Mouse (Mus musculus) heart, postnatal 14 days (tissue): ENCODE data around the gene Ttll8. TPM values are rescaled to one million over a fixed set of nuclear protein-coding genes. Genes with fewer than 3 reads are reported as not detected.

Experiments
- DNase-seq, 2 experiments: peaks; one replicate each; pipeline ENCODE4 v3.0.0; 2021 to 2022
- intact Hi-C: fragments of 180-260 bp; cut with DNase I; formaldehyde crosslinking; loops from one replicate; pipeline ENCODE4 v1.15.1; 2025
- total RNA-seq, 2 experiments: library from RNA; stranded (reverse); gene quantifications; 2 replicates each; pipeline ENCODE4 v1.2.3; 2021

Gene Ttll8
- total RNA-seq, 2 experiments from 2014 or later: not detected

DNA sequence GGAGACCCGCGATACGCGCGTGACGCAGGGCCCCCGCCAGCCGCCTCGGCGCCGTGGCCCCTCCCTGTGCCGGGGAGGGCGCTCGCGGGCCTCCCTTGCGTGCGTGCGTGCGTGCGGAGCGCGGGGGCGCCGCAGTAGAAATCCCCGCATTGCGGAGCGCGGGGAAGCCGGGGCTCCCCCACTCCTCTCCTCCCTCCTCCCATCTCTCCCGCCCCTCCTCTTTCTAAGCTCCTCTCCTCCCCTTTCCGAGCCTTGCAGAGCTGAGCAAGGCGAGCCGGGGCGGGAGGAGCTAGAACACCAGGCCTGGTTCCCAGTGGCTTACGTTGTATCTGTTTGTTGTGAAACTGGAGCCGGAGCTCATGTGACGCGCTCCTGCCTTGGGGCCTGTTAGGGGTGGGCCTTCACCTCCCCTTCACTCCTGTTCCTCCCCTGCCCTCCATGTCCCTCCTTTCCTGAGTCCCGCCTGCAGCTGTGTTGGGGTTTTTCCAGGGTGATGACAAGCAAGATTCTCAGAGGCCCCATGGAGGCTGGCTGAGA, 90.5 kb downstream of the Ttll8 start:
- peak; percentile 90 to 91 for DNase-seq
- intact Hi-C loops: loop anchor here (1.0 kb wide), 1 partner anchor 26 kb away; no protein-coding TSS in a partner anchor

DNA sequence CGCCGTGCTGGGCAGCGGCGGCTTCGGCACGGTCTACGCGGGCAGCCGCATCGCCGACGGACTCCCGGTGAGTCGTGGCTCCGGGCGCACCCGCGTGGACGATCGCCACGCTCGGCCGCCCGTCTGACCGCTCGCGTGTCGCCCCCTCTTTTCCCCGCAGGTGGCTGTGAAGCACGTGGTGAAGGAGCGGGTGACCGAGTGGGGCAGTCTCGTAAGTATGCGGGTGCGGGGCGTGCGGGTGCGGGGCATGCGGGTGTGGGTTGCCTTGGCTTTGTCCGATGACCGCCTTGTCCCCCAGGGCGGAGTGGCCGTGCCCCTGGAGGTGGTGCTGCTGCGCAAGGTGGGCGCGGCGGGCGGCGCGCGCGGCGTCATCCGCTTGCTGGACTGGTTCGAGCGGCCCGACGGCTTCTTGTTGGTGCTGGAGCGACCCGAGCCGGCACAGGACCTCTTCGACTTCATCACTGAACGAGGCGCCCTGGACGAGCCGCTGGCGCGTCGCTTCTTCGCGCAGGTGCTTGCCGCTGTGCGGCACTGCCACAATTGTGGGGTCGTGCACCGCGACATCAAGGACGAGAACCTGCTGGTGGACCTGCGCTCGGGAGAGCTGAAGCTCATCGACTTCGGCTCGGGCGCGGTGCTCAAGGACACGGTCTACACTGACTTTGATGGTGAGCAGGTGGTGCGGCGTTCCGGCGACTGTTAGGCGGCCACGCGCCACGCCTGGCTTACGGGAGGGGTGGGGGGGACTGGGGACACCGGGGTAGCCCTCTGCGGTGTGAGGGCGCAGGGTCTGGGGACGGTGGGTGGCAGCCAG, 91.1 kb downstream of the Ttll8 start:
- intact Hi-C loops: loop anchor here (1.0 kb wide), 1 partner anchor 26 kb away; no protein-coding TSS in a partner anchor
- peak; percentile 59 to 71 for DNase-seq

DNA sequence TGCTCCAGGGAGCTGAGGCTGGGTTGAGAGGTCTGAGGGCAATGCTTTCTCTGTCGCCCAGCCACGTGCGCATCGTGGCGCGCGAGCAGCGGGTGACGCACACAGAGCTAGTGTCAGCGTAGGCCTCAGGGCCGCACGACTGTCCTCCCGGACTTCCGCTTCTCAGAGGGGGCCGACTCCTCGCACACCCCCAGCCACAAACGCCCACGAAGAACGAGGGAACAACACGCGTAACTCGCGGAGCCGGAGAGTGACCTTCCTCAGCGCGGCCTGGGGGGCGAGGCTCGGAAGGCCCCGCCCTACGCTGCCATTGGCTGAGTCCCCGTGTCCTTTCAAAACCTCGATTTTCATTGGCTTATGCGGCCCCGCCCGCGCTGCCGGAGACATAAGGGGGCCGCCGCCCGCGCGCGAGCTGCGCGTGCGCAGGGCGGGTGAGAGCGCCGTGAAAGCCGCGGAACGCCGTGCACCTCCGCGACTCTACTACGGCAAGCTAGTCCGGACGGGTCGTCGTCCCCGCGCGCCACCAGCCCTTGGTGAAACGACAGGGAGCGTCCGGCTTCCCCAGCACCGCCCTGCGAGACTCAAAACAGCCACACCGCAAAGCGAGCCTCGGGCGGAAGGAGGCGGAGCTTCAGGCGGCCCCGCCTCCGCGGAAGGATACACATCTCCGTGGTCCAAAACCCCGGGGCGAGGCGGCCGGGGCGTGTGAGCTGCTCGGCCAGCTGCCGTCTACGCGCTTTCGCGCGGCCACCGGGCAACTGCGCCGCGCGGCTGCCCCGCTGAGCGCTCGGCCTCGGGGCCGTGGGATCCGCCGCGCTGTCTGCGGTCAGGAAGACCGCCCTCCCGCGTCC, 92.2 kb downstream of the Ttll8 start, which contains the start of gene Pim3:
TSS of gene Pim3 (plus strand) at position 415 of the 851 bp plus-strand sequence.
- intact Hi-C loops: no loop called here

DNA sequence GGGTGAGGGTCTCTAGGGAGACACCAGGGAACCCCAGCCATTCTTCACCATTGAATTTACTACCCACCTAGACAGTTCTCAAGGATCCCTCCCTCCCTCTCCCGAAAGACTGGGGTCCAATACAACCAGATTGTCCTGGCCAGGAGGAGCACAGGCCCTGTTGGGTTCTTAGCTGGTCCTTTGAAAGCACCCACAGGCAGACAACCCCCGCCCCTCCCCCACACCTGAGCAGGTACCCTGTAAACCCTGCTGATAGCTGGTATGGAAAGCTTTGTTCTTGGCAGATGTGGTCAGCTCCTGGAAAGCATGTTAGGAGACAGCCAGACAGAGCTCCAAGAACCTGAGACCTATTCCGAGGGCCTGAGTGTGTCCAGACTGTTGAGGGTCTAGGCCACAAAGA, 93.4 kb downstream of the Ttll8 start:
- DNase-seq: no peak
- intact Hi-C loops: no loop called here

More for the DNA sequence above, 92.2 kb downstream of the Ttll8 start, which contains the start of gene Pim3:
- DNase-seq: peak; percentile 98

DNA sequence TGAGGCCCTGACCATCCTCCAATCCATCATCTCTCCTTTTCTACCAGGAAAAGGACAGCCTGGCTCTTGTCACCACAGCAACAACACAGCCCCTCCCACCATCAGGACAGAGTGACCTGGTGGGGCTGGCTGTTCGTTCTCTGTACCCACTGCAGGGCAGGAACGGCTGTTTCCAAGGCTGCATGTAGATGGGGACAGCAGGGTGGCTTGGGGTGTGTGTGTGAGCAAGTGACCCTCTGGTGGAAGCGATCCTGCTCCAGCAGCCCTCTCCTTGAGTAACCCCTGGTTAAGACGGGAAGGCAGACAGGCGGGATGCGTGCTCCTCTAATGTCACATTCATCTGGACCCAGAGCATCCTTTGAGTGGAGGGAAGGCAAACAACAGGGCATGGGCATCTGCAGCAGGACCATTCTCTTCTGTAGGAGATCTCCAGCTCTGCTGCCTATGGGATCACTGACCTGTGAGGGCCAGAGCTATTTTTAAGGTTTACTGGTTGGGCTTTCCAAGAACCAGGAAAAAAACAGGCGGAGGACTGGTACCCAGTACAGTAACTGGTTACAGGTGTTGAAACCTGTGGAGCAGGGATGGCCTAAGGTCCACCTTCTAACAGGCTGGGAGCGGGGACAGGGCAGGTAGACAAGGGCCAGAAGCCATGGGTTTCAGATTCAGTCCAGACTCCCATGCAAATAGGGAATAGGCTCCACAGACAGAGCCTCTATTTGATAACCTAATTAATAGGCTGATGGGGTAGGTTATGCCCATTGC, 94.8 kb downstream of the Ttll8 start:
- intact Hi-C loops: no loop called here
- DNase-seq: no peak

DNA sequence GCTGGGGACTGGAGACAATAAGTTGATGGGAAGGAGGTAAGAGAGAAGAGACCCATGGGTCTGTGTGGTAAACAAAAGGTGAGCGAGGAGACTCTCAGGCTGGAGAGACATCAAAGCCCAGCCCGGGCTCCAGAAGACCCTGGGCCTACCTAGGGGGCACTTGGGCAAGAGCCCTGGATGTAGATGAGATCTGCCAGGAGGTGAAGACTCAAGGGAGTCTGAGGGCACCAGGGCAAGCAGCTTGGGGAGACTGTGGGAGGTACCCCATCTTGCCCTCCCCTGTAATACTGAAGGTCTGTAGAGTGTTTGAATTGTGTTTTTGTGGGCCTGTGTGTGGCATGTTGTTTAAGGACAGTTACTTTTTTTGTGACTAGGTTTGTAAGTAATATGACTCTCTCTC, 95.5 kb downstream of the Ttll8 start:
- intact Hi-C loops: no loop called here
- no peak for DNase-seq

DNA sequence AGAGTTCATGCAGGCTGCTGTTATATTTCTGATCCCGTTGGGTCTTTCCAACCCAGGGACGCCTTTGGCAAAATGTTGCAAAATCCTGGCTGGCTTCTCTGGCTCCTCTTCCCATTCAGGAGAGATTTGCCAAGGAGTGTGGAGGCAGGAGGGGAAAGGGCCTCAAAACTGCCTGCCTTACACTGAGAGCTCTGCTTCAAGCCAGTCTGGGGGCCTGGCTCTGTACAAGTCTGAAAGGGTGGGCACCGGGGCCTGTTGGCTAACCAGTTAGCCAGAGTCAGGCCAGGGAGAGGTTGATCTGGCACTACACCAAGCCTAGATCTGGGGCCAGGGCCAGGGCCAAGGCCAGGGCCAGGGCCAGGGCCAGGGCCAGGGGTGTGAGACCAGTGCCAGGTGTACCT, 96.1 kb downstream of the Ttll8 start:
- peak; percentile 61 to 64 for DNase-seq
- intact Hi-C loops: no loop called here

DNA sequence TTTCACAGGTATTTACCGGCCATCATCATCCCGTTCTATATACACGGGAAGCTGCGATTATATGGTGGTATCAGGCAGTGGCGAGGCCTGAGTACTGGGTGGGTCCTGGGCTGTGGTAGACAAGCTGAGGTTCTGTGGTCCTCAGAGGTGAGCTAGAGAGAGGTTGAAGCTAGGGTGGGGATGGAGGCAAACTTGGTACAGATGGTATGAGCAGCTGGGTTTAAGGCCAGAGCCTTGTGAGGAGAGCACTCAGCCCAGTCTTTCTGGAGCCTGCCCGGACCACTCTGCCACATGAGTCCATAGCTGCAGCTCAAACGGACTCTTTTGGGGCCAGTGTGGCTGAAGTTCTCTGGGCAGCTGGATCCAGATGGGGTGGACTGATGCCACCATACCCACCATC, 96.9 kb downstream of the Ttll8 start:
- intact Hi-C loops: no loop called here
- DNase-seq: no peak

DNA sequence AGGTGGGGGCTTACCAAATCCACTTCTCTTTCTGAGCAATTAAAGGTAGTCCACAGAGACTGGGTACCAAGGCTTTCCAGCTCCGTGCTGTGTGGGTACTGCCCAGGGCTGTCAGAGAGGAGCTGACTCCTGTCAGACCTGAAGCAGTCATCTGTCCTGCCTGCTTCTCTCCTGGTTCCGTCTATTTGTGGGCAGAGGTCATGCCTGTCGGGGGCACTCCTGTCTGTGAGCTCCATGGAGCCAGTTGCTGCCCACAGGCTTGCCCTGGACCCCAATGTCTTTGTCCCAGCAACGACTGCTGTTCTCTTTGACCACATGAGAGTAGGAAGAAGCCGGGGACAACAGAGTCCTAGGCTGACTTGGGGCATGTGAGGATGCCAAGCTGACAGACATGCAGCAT, 97.6 kb downstream of the Ttll8 start:
- intact Hi-C loops: no loop called here
- no peak for DNase-seq

DNA sequence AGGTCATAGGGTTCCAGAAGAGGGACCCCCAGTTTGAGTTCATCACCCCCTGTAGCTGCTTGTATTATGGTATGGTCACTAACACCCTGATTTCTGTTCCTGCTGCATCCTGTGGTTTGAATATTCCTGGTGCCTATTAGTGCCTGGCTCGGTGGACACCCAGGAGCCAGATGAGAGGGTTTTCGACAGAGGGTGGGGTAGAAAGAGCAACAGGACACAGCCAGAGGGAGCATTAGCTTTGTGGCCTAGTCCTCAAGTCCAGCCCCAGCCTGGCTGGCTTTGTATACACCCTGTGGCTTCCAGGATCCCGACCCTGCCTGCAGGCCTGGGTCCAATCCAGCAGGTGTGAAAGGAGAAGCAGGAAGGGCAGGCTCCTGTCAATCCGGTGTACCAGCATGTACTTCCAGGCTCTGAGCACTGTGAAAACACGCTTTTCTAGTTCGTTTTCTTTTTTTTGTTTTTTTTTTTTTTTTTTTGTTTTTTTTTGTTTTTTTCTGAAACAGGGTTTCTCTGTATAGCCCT, 98.3 kb downstream of the Ttll8 start:
- intact Hi-C loops: no loop called here
- no peak for DNase-seq

DNA sequence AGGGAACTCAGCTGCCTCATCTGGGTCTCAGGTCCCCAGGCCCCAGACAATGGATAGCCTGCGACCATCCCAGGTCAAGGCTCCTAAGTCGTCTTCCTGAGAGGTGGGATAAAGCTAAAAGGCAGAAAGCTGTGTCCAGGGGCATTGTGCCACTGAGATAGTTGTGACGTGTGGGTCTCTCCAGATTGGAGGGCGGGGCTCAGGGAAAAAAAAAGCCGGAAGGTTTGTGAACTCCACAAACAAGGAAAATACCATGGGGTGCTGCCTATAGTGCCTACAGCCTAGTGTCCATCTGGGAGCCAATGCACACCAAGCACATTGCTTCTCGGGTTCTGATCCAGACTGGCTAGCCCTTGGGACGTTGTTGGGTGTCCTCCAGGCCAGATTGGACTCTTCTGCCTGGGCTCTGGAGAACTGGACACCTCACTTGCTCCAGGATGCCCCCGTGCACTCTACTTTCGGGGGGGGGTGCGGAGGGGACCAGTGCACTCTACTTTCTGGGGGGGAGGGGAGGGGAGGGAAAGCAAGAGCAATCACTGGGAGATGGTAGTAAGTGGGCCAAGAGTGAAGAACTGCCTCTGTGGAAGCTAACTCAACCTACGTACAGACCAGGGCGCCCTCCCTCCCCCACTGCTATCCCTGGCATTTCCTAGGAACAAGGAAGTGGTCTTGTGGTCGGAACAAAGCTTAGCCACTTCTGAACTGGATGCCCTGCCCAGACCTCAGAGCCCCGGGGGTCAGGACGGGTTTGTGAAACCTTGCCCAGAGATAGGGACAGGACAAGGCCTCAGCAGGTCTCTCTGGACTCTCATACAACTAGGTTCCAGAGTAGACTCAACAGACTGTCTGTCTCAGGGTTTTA, 99.0 kb downstream of the Ttll8 start:
- DNase-seq: no peak

DNA sequence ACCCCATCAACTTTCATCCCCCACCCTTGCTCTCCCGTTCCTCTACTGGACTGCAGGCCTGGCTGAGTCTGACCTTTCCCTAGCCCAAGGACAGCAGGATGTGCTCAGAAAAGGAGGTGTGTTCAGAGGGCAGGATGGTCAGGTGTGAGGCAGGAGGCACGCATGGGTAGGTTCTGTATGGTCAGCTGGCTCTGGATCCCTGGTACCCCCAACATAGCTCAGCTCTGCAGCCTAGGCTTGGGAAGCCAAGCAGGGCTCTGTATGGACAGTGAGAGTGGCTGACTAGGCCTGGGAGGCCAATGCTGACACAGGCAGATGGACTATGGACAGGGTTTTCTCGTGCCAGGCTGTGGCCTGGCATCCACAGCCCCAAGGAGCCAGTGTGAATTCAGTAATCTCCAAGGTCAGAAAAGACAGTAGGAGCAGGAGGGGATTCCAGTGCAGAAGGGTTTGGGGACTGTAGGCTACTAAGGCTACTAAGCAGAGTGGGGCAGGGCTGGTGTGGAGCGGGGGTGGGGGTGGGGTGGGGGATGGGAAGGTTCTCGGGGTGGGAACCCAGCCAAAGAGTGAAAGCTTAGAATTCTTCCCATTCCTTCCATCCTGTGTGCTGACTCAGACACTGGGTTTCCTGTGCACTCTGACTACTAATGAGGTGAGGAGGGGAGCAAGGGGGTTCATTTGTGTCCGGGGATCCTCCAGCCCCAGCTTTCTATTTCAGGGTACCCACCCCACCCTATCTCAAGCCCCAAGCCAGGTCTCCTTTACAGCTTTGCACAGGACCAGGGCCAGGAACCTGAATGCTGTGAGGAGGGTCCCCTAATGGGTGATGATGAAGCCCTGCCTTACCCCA, 99.9 kb downstream of the Ttll8 start:
- intact Hi-C loops: no loop called here
- DNase-seq: no peak

More for the DNA sequence above, 99.0 kb downstream of the Ttll8 start:
- intact Hi-C loops: no loop called here

DNA sequence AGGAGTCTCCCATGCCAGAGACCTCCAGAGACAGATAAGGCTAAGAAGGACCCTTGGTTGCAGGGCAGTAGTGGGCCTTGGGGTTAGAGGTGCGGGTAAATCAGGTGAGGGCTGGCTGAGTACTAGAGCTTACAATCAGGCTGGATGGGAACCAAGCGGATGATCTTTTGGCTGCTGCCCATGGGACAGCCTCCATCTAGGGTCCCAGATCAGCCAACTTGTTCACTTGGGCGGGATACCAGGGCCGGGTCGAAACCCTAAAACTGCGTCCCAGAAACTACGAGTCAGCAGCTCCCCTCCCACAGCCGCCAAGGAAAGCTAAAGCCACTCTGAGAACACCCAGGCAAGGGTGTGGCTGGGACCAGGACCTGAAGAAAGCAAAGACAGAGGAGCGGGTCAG, 101.1 kb downstream of the Ttll8 start:
- DNase-seq: no peak
- intact Hi-C loops: no loop called here

DNA sequence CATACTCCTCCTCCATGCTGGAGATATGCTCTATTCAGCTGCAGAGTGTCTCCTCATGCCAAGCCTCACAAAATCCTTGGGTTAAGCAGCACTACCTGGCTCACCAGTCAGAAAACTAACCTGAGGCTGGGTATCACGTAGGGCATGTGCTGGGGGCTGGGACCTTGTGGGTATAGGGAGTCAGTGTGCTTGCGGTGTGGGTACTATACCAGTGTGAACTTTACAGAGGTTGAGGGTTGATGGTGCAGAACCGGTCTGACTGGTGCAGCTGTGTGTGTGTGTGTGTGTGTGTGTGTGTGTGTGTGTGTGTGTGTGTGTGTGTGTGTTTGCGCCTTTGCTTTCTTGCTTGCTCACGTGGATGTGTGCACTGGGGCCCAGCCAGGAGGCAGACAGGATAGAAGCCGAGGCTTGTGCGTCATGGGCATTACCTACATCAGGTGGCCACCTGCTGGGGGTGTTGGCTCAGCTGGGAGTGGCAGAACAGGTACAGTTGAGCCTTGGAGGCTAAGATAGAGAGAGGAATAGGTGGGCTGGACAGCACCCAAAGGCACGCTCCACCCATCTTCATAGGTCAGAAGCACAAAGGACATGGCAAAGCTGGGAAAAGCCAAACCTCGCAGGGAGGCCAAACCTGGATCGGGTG, 102.6 kb downstream of the Ttll8 start:
- intact Hi-C loops: no loop called here
- DNase-seq: no peak

DNA sequence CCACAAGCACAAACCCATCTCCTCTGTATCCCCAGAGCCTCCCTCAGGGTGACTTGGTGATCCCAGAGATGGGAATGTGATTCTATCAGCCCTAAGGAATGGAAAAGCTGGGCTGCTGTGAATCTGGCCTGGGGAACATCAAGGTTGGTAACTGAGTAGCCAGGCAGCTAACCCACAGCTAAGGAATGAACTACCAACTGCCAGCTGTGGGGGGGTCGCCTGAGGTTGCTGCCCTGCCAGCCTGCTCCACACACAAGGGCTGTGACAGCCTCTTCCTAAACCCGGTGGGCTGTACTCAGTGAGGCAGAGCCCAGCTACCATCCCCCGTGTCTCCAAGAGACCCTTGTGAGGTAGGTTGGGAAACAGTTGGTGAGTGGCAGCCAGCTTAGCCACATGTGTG, 103.1 kb downstream of the Ttll8 start:
- intact Hi-C loops: no loop called here
- DNase-seq: peak in 1 of 2 experiments; percentile 38

DNA sequence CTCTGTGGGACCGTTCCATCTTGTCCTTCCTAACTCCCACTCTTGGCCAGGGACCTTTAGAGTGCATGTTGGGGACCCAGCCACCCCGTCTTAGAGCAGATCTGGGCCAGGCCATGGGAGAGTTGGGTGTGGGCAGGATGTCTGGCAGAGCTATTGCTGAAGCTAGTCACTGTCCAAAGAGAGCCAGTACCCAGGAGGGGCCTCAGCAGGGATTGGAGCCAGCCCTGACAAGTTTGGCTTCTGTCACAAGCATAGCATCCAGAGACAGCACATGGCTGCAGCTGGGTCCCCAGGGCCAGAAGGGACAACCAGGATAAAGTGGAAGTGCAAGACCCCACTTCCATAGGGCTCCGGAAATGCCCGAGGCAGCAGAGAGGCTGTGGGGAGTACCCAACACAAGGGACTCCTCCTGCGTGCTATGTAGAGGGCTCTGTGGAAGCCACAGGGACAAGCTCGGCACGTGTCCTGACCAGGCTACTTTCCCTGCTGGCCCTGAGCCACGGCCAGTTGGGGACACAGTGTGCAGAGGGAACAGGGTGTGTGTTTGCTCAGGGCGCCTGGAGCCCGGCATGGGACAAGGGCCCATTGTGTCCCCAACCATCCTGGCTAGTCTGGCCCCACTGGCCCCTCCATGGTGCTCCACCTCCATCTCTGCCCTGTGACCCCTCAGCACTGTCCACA, 103.9 kb downstream of the Ttll8 start:
- DNase-seq: peak; percentile 92 to 94
- intact Hi-C loops: no loop called here

DNA sequence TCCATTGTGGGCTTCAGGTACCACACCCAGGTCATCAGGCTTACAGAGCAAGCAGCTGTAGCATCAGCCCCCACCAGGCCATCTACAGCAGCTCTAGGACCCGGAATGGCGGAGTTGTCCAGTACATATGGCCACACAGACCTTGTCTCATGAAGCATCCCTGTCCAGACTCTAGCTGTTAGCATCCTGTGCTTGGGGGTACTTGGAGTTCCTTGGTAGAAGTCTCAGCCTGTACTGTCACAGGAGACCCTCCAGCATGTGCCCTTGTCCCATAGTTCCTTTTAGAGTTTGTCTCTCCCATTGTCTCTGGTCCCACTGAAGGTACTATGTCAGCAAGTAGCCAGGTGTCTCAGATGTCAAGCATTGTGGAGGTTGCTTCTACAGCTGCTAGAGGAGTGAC, 104.6 kb downstream of the Ttll8 start:
- intact Hi-C loops: no loop called here
- DNase-seq: no peak
